ENCODE assay signal across 8 mouse cellular contexts in genomic region chr14:11555521-11556355, GRCm38 (mm10). TPM values are rescaled to one million over a fixed set of nuclear protein-coding genes. Genes with fewer than 3 reads are reported as not detected.
DNase-seq lines count a peak whose midpoint lies in the region; ATAC-seq and TF ChIP-seq lines count a peak whose summit lies in the region.

No protein-coding gene starts in this region.

- WGBS in embryonic facial prominence, embryonic 10.5 days = under 1% methylated on average over 35 of the region's 35 CpGs
- under 1% methylated on average over 35 of the region's 35 CpGs for WGBS in heart, embryonic 12.5 days
- WGBS in liver, embryonic 16.5 days (ENCODE audit: insufficient replicate concordance) = 1% methylated on average over 35 of the region's 35 CpGs
- WGBS in small intestine, adult 2 months = 2% methylated on average over 35 of the region's 35 CpGs

- TF ChIP-seq POLR2A in small intestine, adult 2 months (IDR thresholded peaks at IDR 0.05; ENCODE audit: low read depth, low read length) = no peak

- H3K4me3 ChIP-seq in embryonic facial prominence, embryonic 10.5 days = peak overlapping the region; percentile 79
- H3K4me3 ChIP-seq in heart, embryonic 12.5 days = peak overlapping the region; percentile 75
- peak overlapping the region; percentile 62 for H3K4me3 ChIP-seq in liver, embryonic 16.5 days (ENCODE audit: low read depth, low read length)
- H3K4me3 ChIP-seq in small intestine, adult 2 months (ENCODE audit: low read depth, low read length) = peak overlapping the region; percentile 67

- peak overlapping the region; percentile 94 for H3K27ac ChIP-seq in embryonic facial prominence, embryonic 10.5 days (replicated peaks)
- H3K27ac ChIP-seq in heart, embryonic 12.5 days (ENCODE audit: poor library complexity, severe bottlenecking) = no peak overlapping the region
- no peak overlapping the region for H3K27ac ChIP-seq in liver, embryonic 16.5 days (ENCODE audit: low read length)
- H3K27ac ChIP-seq in small intestine, adult 2 months (ENCODE audit: insufficient read depth, low read depth, low read length) = no peak overlapping the region

- peak overlapping the region; percentile 99 for H3K4me2 ChIP-seq in heart, embryonic 12.5 days
- peak overlapping the region; percentile 66 for H3K4me2 ChIP-seq in liver, embryonic 16.5 days (ENCODE audit: low read depth, low read length)

- H3K9ac ChIP-seq in heart, embryonic 12.5 days = peak overlapping the region; percentile 91
- no peak overlapping the region for H3K9ac ChIP-seq in liver, embryonic 16.5 days (ENCODE audit: low read depth, low read length)

- ATAC-seq in heart, embryonic 12.5 days (ENCODE audit: insufficient number of reproducible peaks, low FRiP score) = no peak
- ATAC-seq in liver, embryonic 16.5 days (ENCODE audit: low read depth) = no peak

- no peaks in the 10 kb centered on the region for H3K9me3 ChIP-seq in embryonic facial prominence, embryonic 10.5 days
- no peaks in the 10 kb centered on the region for H3K9me3 ChIP-seq in heart, embryonic 12.5 days (replicated peaks)
- H3K9me3 ChIP-seq in liver, embryonic 16.5 days (replicated peaks; ENCODE audit: control insufficient read depth, low read length) = no peaks in the 10 kb centered on the region

- H3K36me3 ChIP-seq in embryonic facial prominence, embryonic 10.5 days (replicated peaks) = peaks cover 9% of the 10 kb centered on the region
- no peaks in the 10 kb centered on the region for H3K36me3 ChIP-seq in heart, embryonic 12.5 days
- no peaks in the 10 kb centered on the region for H3K36me3 ChIP-seq in liver, embryonic 16.5 days (ENCODE audit: control insufficient read depth, insufficient read depth)
- H3K36me3 ChIP-seq in small intestine, adult 2 months (ENCODE audit: control insufficient read depth, insufficient read depth, low read length) = no peaks in the 10 kb centered on the region

- no peak for TF ChIP-seq CTCF in small intestine, adult 2 months (IDR thresholded peaks at IDR 0.05; ENCODE audit: extremely low read depth, insufficient read length, insufficient replicate concordance, low read depth, low read length)

- DNase-seq in retina, embryonic 14.5 days (ENCODE audit: low spot score) = peak; percentile 54
- DNase-seq in retina, postnatal 1 day = no peak
- DNase-seq in embryonic facial prominence, embryonic 10.5 days (ENCODE audit: low spot score) = peak; percentile 47
- DNase-seq in kidney, postnatal 10 days = peak; percentile 39
- no peak for DNase-seq in c-Kit-positive CD71-positive TER-119-positive erythroid progenitor cells, embryonic 14.5 days (ENCODE audit: low spot score)

- no peaks in the 10 kb centered on the region; the same call in 1 of the 2 replicates for H3K27me3 ChIP-seq in embryonic facial prominence, embryonic 10.5 days (replicated peaks; ENCODE audit: low read depth, poor library complexity, severe bottlenecking)
- no peaks in the 10 kb centered on the region for H3K27me3 ChIP-seq in heart, embryonic 12.5 days (replicated peaks)
- peaks cover 46% of the 10 kb centered on the region for H3K27me3 ChIP-seq in liver, embryonic 16.5 days (ENCODE audit: control insufficient read depth, insufficient read depth, low read depth, low read length)
- H3K27me3 ChIP-seq in small intestine, adult 2 months (ENCODE audit: control insufficient read depth, insufficient read depth, low read length) = no peaks in the 10 kb centered on the region

- H3K4me1 ChIP-seq in embryonic facial prominence, embryonic 10.5 days = peaks cover 43% of the 10 kb centered on the region
- H3K4me1 ChIP-seq in heart, embryonic 12.5 days (replicated peaks) = peaks cover 22% of the 10 kb centered on the region
- H3K4me1 ChIP-seq in liver, embryonic 16.5 days (ENCODE audit: control insufficient read depth, low read depth, low read length) = no peaks in the 10 kb centered on the region
- H3K4me1 ChIP-seq in small intestine, adult 2 months (ENCODE audit: control insufficient read depth, insufficient read depth, insufficient read length, low read length) = peaks cover 2% of the 10 kb centered on the region; the same call in 1 of the 2 replicates

RNA-seq across cellular contexts. Expression of gene Ptprg, which starts 2.4 kb away (rescaled TPM):
- 36.3 and 40.7 TPM in 2 replicates for polyA plus RNA-seq in embryonic facial prominence, embryonic 10.5 days (2016; fragmentation: Nextera tagmentation; extraction: Ambion mirVana)
- 17.8 and 25.9 TPM in 2 replicates for polyA plus RNA-seq in heart, embryonic 12.5 days (2016; fragmentation: Nextera tagmentation; extraction: Ambion mirVana)
- 1.5 and 1.7 TPM in 2 replicates for polyA plus RNA-seq in liver, embryonic 16.5 days (2015; fragmentation: Nextera tagmentation; extraction: Ambion mirVana)
- 7.4 and 21.7 TPM in 2 replicates for polyA plus RNA-seq in small intestine, adult 2 months (2012; rRNA removed)

Comparison
In these comparisons a context has a peak if more than half of its experiments do, and no peak if none do; other contexts are left out.
1. DNase-seq: peak in retina, embryonic 14.5 days (single experiment), embryonic facial prominence, embryonic 10.5 days (single experiment) and kidney, postnatal 10 days (single experiment); none in retina, postnatal 1 day (single experiment) and c-Kit-positive CD71-positive TER-119-positive erythroid progenitor cells, embryonic 14.5 days (single experiment).
2. Peak in every context shown above with its lines, with median percentiles within 50 percentile points of each other: H3K4me3 ChIP-seq.